8 mouse cellular contexts compared by ENCODE assay signal in the genomic region with DNA sequence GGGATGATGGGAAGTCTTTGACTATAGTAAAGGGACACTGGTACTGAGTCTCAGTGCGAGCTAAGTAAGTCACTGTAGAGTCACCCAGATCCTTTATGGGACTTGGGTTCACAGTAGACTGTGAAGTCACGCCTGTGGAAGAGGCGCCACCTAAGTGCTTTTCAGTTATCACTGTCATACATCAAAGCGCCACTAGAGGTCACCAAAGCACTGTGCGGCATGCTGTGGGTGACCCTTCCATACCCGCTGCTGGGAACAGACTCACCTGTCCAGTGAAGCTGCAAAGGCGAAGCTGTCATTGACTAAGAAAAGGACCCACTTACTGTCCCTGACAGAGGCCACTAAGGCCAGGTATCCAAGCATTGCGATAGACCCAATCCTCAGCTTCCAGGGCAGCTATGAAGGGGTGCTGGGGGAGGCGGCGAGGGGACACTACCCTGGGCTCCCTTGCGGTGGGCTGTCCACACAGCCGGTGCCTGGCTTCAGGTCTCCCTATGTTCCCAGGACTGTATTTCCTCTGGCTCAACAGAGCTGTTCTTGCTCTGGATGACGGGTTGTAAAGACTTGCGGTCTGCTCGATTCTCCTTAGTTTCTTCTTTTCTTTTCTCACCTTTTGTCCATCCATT. TPM values are rescaled to one million over a fixed set of nuclear protein-coding genes. Genes with fewer than 3 reads are reported as not detected.
DNase-seq lines count a peak whose midpoint lies in the region; ATAC-seq and TF ChIP-seq lines count a peak whose summit lies in the region.

No protein-coding gene starts in this region.

- H3K9ac ChIP-seq in forebrain, embryonic 13.5 days: no peak overlapping the region
- H3K9ac ChIP-seq in hindbrain, embryonic 11.5 days (ENCODE audit: low read depth, low read length): no peak overlapping the region
- no peak overlapping the region for H3K9ac ChIP-seq in lung, postnatal 0 days (replicated peaks; ENCODE audit: low read depth)

- 0 out of 2 replicates have a peak, but pooled peaks cover 6% of the 10 kb centered on the region for H3K9me3 ChIP-seq in forebrain, embryonic 13.5 days (replicated peaks)
- no peaks in the 10 kb centered on the region for H3K9me3 ChIP-seq in hindbrain, embryonic 11.5 days (ENCODE audit: control insufficient read depth, low read length)
- no peaks in the 10 kb centered on the region for H3K9me3 ChIP-seq in lung, postnatal 0 days (ENCODE audit: low read length)

- 43% methylated on average over 15 of the region's 15 CpGs for WGBS in forebrain, embryonic 13.5 days
- WGBS in hindbrain, embryonic 11.5 days: 43% methylated on average over 15 of the region's 15 CpGs
- 46% methylated on average over 15 of the region's 15 CpGs for WGBS in lung, postnatal 0 days

- no peaks in the 10 kb centered on the region for H3K36me3 ChIP-seq in forebrain, embryonic 13.5 days (ENCODE audit: poor library complexity, severe bottlenecking)
- H3K36me3 ChIP-seq in hindbrain, embryonic 11.5 days (ENCODE audit: control insufficient read depth, insufficient read depth, low read length): no peaks in the 10 kb centered on the region
- no peaks in the 10 kb centered on the region for H3K36me3 ChIP-seq in lung, postnatal 0 days (ENCODE audit: insufficient read depth, low read length)

- H3K4me2 ChIP-seq in forebrain, embryonic 13.5 days: no peak overlapping the region
- H3K4me2 ChIP-seq in hindbrain, embryonic 11.5 days (replicated peaks; ENCODE audit: low read depth, low read length): no peak overlapping the region
- no peak overlapping the region for H3K4me2 ChIP-seq in lung, postnatal 0 days (replicated peaks; ENCODE audit: low read depth, low read length)

- peaks cover 18% of the 10 kb centered on the region for H3K27me3 ChIP-seq in forebrain, embryonic 13.5 days
- no peaks in the 10 kb centered on the region for H3K27me3 ChIP-seq in hindbrain, embryonic 11.5 days (ENCODE audit: control insufficient read depth, insufficient read depth, low read length)
- no peaks in the 10 kb centered on the region for H3K27me3 ChIP-seq in lung, postnatal 0 days (replicated peaks; ENCODE audit: insufficient read depth, low read length)

- DNase-seq in ES-CJ7 (ENCODE audit: low read depth, low spot score): peak; percentile 72
- DNase-seq in c-Kit-positive CD71-positive TER-119-positive erythroid progenitor cells, embryonic 14.5 days (ENCODE audit: low spot score): peak; percentile 61
- peak; percentile 88 for DNase-seq in hindbrain, embryonic 11.5 days (ENCODE audit: low spot score)
- DNase-seq in layer of hippocampus, adult 2 months (ENCODE audit: low spot score in 2 of 2): peak; percentile 51 to 89
- peak; percentile 74 for DNase-seq in lung, postnatal 0 days (ENCODE audit: low spot score)
- DNase-seq in ovary, postnatal 14 days (ENCODE audit: low spot score): peak; percentile 81
- DNase-seq in thymus, postnatal 10 days (ENCODE audit: low spot score in 2 of 2): peak; percentile 33 to 76

- peak; percentile 99 for TF ChIP-seq CTCF in layer of hippocampus, adult 2 months (conservative IDR thresholded peaks at IDR 0.05)
- peak; percentile 98 for TF ChIP-seq CTCF in lung, postnatal 0 days (IDR thresholded peaks at IDR 0.05)

- no peak overlapping the region for H3K4me3 ChIP-seq in forebrain, embryonic 13.5 days
- no peak overlapping the region for H3K4me3 ChIP-seq in hindbrain, embryonic 11.5 days (ENCODE audit: low read depth, low read length)
- no peak overlapping the region for H3K4me3 ChIP-seq in layer of hippocampus, adult 2 months
- H3K4me3 ChIP-seq in lung, postnatal 0 days (ENCODE audit: low read depth, low read length): no peak overlapping the region

- ATAC-seq in forebrain, embryonic 13.5 days: peak; percentile 76
- peak; percentile 65 for ATAC-seq in hindbrain, embryonic 11.5 days (ENCODE audit: low FRiP score)
- peak; percentile 44 for ATAC-seq in lung, postnatal 0 days

- no peak overlapping the region for H3K27ac ChIP-seq in forebrain, embryonic 13.5 days
- no peak overlapping the region for H3K27ac ChIP-seq in hindbrain, embryonic 11.5 days (ENCODE audit: low read depth, low read length)
- peak overlapping the region; percentile 73; the same call in 1 of the 2 replicates for H3K27ac ChIP-seq in layer of hippocampus, adult 2 months
- H3K27ac ChIP-seq in lung, postnatal 0 days (ENCODE audit: low read length): no peak overlapping the region

- no peak for TF ChIP-seq EP300 in lung, postnatal 0 days (IDR thresholded peaks at IDR 0.05)

- no peaks in the 10 kb centered on the region for H3K4me1 ChIP-seq in forebrain, embryonic 13.5 days
- no peaks in the 10 kb centered on the region for H3K4me1 ChIP-seq in hindbrain, embryonic 11.5 days (replicated peaks; ENCODE audit: control insufficient read depth, insufficient read depth, low read length)
- no peaks in the 10 kb centered on the region for H3K4me1 ChIP-seq in lung, postnatal 0 days (ENCODE audit: insufficient read depth, low read depth, low read length)

RNA-seq across cellular contexts. Expression of a gene that starts 39.5 kb away (rescaled TPM):
- polyA plus RNA-seq in forebrain, embryonic 13.5 days (2015; fragmentation: Nextera tagmentation; extraction: Ambion mirVana): 0.50 and 0.74 TPM in 2 replicates
- 1.0 and 1.1 TPM in 2 replicates for polyA plus RNA-seq in hindbrain, embryonic 11.5 days (2014; fragmentation: Nextera tagmentation; extraction: Ambion mirVana)
- total RNA-seq in layer of hippocampus, adult 2 months (2021): 1 to 10 TPM; 2.6 to 3.1 TPM
- polyA plus RNA-seq in lung, postnatal 0 days (2015; fragmentation: Nextera tagmentation; extraction: Ambion mirVana): 6.7 and 6.9 TPM in 2 replicates
